Mouse (Mus musculus): ENCODE data around the gene Thap2. TPM values are rescaled to one million over a fixed set of nuclear protein-coding genes. Genes with fewer than 3 reads are reported as not detected.

Thap2 gene
- total RNA-seq (2015; ENCODE audit: low replicate concordance) (2.3 and 3.5 TPM in 2 replicates), total RNA-seq (2017; ENCODE audit: low replicate concordance) (2.2 and 3.1 TPM in 2 replicates)

DNA sequence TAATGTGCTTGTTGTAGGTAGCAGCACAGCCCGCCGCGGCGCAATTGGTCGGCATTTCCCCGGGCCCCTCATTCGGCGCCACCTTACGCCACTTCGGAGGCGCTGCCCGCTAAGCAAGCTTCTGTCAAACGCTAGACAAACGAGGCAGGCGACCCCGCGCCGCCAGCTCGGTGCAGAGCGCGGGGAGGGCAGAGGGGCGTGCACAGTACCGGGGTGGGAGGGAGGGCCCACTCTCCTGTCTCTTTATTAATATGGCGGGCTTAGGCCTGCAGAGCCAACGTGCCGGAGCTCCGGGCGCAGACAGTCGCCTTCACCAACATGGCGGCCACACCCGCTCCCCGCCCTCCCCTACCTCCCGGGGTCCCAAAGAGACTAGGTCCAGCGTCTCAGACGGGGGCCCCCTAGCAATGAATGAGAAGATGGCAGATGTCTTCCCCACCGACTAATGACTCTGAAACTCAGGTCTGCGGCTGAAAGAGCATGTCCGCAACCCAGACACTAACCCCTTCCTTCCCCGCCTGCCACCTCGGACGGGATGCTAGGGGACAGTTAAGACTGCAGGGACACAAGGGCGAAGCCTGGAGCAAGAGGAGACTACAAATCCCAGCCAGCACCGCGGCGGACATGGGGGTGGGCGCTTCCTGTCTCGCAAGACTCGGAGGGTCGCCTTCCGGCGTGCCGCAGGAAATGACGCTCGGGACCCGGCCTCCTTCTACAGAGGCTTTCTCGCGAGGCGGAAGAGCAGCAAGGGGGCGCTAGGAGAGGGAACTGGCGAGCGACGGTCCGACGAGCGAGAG, at the start of gene Thap2, which contains the start of gene Zfc3h1:
Thap2 (minus strand) TSS at position 223 of the 797 bp plus-strand sequence.
Zfc3h1 (plus strand) TSS at position 739 of the 797 bp plus-strand sequence.
- peak; percentile 94 for ATAC-seq (replicated peaks; ENCODE audit: low FRiP score, poor library complexity, severe bottlenecking)

DNA sequence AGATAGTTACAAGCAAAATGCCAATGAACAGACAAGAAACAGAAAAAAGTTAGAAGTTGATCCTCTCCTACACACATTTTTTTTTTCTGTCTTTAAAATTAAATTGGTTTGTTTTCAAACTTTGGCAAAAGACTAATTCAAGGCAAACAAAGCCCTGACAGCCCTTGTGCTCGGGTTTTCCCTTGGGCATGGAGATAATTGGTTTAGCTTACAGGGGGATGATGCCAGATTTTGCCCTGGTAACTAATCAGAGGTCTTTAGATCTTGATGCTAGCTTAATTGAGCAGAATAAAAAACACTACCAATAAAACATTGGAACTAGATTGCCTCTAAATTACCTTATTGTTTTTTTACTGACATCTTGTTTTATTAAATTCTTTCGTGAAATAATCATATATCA, 41.1 kb upstream of the Thap2 start:
- no peak for ATAC-seq (replicated peaks; ENCODE audit: low FRiP score, poor library complexity, severe bottlenecking)

DNA sequence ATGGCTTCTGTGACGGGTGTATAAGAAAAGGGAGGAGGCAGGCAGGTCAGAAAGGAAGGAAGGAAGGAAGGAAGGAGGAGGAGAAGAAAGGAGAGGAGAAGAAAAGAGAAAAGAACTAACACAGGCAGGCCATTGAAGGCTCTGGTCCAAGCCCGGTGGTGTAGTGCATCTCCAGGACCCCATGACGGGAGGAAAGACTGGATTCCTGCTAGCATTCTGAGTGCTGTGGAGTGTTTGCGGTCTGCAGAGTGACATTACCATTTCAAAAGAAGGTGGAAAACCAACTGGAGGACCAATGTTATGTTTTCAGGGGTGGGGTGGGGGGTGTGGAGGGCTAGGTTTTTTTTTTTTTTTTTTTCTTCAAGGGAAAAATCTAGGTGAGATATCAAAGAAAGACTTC, 37.7 kb upstream of the Thap2 start:
- ATAC-seq (replicated peaks; ENCODE audit: low FRiP score, poor library complexity, severe bottlenecking): no peak

DNA sequence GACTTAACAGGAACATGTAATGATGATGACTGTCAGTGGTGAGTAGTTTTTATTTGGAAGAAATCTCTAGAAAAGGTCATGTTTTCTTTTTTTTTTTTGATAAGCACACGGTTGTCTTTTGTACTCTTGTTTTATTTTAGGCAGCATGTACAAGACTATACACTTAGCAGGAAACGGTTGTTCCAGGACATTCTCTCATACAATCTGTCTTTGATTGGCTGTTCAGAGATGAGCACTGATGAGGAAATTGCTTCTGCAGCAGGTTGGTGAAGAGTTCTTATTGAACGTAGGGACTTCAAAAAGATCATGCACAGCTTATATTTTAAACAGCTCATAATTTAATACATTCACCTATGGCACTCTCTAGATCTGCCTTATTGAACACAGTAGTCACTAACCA, 29.8 kb upstream of the Thap2 start:
- no peak for ATAC-seq (replicated peaks; ENCODE audit: low FRiP score, poor library complexity, severe bottlenecking)

DNA sequence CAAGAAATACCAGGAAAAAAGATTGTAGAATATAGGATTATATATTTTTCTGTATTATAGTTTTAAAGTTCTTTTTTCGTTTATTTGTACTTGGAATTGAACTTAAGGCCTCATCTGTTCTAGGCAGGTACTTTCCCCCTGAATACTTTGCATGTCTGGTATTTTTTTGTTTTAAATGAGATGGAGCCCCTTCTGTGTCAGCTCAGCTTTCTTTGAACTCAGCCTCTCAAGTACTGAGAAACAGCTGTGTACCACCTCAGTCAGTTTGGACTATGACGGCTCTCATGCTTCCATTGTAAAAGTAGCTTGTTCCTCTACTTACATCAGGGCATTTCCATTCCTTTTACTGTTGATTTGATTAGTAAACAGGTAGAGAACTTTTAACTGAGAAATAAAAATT, 29.3 kb upstream of the Thap2 start:
- no peak for ATAC-seq (replicated peaks; ENCODE audit: low FRiP score, poor library complexity, severe bottlenecking)

DNA sequence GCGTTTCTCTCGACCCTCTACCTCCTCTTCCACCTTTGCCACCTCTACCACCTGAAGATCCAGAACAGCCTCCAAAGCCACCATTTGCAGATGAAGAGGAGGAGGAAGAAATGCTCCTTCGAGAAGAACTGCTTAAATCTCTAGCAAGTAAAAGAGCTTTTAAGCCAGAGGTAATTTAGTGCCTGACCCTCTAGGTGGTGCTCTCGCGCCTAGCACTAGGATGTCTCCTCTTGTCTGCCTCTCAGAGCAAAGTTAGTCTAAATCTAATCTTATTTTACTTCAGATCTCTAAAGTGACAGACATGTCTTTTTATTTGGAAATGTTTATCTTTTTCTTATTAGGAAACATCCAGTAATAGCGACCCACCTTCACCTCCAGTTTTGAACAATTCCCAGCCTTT, 22.1 kb upstream of the Thap2 start:
- ATAC-seq (replicated peaks; ENCODE audit: low FRiP score, poor library complexity, severe bottlenecking): peak; percentile 87

DNA sequence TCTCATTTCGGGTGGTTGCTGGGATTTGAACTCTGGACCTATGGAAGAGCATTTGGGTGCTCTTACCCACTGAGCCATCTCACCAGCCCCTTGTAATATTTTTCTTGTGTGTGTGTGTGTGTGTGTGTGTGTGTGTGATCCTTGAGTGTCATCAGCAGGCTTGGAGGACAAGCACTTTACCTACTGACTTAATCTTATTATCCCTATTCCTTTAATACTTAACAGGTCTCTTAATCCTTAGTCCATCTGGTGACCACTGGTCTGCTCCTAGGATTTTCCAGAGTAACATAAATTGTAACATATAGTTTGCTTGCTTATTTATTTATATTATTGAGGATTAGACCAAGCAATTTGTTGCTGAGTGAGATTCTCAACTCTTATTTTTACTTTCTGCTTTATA, 7.7 kb upstream of the Thap2 start:
- ATAC-seq (replicated peaks; ENCODE audit: low FRiP score, poor library complexity, severe bottlenecking): no peak

DNA sequence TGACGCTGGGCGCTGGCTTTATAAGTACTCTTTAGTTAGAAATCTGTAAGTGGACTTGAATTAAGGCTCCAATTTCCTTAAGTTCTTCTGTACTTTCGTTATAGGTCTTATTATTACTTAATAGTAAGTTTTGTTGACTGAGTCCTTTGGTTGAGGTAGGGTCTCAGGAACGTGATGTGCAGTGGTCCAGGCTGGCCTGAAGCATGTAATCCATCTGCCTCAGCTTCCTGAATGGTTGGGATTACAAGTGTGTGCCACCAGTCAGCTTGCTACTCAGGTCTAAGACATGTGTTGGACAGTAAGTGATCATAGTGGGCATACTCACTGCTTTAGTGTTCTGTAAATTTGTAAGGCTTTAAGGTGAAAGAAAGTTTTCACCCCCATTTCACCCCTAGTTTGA, 6.8 kb upstream of the Thap2 start:
- no peak for ATAC-seq (replicated peaks; ENCODE audit: low FRiP score, poor library complexity, severe bottlenecking)

DNA sequence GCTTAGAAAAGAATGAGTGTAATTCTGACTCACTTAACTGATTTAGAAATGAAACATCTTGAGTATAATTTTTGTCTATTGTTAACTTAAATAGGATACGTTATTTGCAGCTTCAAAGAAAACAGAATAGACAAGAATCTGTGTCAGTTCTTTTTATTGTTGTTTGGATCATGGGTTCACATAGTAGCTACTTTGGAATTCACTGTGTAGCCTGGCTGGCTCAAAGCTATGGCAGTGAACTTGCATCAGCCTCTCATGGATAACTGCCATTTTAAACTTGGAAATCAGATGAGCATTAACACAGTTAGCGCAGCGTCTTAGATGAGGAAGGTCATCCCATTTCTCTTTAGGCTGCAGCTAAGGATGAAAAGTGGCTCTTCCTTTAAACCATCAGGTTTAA, 3.6 kb upstream of the Thap2 start:
- ATAC-seq (replicated peaks; ENCODE audit: low FRiP score, poor library complexity, severe bottlenecking): no peak

DNA sequence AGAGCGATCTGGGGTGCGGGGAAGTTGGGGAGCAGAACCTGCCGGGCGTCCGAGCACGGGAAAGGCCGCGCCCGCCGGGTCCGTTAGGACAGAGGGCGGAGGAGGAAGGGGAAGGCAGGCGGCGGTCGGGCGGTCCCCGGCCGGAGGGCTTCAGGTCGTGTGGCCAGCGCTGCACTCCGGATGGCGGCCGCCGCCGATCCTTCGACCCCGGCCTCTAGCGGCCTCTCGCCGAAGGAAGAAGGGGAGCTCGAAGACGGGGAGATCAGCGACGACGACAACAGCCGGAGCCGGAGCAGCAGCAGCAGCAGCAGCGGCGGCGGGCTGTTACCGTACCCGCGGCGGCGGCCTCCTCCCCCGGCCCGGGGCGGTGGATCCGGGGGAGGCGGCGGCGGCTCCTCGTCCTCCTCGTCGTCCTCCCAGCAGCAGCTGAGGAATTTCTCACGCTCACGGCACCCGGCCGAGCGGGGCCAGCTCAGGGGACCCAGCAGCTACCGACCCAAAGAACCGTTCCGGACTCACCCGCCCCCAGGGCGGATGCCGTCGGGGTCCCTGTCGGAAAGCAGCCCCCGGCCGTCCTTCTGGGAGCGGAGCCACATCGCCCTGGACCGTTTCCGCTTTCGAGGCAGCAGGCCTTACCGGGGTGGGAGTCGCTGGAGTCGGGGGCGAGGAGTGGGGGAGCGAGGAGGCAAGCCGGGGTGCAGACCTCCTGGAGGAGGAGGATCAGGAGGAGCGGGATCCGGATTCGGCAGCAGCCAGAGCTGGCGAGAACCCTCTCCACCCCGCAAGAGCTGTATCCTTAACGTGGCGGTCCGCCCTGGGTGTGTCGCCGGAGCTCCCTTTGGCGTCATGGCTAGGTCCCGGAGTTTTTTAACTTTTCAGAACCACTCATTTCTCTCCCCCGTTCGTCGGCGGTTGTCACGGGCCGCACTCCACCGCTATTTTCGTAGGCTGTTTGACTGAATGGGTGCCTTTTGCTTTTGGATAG, 1.1 kb upstream of the Thap2 start:
- ATAC-seq (replicated peaks; ENCODE audit: low FRiP score, poor library complexity, severe bottlenecking): peak; percentile 75

DNA sequence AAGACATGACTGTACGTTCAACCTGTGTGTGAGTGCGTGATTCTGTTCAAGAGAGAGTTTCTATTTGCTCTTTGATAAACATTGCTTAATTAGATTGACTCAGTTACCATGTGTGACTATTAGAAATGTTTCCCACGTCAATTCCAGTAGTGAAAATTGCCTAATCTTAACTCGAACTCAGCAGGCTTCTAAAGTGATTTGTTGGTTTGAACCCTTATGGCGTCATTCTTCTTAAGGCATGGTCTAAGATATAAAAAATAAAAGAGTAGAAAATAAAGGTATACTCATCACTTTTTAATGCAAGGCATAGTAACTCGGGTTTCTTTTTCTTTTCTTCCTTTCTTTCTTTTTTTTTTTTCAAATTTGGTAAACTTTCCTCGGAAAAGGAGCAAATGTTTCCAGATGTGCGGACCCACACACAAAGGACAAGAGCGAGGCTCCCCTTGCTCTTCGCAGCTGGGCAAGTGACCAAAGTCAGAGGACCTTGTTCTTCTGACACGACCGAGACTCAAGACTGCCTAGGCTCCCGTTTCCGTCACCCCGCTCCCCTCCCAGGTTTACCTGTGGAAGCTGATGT, 511 bp downstream of the Thap2 start:
- no peak for ATAC-seq (replicated peaks; ENCODE audit: low FRiP score, poor library complexity, severe bottlenecking)

DNA sequence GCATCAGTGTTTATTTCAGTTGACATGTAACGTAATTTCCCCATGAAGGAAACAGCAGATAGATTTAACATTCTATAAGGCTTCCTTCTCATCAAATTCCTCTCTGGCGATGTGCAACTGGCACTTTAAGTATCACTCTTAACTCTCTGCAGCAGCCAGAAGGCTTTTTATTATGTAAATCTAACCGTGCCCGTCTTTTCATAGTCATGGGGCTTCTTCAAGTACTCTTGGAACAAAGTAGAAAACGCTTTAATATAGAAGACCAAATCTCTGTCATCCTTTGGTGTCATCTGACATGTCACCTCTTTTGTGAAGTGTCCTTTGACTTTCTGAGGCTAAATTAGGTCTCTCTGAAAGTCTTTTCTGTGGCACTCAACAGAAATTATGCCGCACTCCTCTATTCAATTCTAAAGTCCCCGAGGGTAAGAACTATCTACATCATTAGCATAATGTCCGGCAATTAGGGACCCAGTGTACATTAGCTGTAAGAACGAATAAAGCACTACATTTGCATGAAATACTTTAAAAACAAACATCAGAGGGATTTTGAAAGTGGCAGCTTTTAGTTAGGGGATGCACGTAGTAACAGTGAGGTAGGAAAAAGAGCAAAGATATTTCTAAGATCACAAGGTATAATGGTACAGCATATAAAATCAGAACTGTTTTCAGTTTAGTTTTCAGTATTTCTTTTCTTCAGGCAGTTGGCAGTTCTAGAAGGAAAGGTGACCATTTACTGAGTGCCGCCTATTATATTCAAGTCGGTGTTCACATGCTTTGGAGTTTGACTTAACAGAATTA, 1.2 kb downstream of the Thap2 start:
- no peak for ATAC-seq (replicated peaks; ENCODE audit: low FRiP score, poor library complexity, severe bottlenecking)

DNA sequence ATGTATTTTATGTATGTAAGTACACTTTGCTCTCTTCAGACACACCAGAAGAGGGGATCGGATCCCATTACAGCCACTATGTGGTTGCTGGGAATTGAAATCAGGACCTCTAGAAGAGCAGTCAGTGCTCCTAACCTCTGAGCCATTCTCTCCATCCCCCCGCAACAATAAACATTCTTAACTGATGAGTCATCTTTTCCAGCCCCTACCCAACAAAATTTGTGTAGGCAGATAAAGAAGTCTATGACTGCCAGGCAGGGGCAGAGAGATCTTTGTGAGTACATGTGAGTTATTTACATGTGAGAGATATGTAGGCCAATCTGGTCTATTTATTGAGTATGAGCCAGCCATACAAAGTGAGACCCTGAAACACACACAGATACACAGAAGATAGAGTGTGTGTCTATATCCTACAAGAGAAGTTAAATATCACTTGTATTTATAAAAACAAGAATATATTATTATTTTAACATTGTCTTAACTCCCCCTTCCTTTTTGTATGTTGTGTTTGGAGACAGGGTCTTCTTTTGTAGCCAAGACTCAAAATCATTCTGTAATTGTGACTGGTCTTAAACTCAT, 2.6 kb downstream of the Thap2 start:
- no peak for ATAC-seq (replicated peaks; ENCODE audit: low FRiP score, poor library complexity, severe bottlenecking)

DNA sequence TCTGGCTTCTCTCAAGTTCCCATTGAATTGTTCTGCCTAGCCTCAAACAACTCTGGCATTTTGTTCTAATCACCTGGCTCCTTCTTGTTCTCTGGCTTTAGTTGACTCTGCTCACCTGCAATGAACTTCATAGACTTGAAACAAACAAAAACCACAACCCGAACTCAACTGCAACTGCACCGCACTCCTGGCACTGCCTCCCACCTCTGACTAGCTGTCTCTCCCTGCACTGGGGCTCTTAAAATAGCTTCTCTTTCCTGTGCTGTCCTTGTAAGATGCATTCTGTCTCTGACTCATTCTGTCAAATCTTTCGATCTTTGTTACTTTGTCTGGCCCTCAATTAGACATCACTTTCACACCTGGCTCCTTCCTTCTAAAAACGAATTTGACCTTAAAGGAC, 21.1 kb downstream of the Thap2 start:
- 0 out of 2 replicates have a peak, but pooled peaks have one; percentile 7 for ATAC-seq (replicated peaks; ENCODE audit: low FRiP score, poor library complexity, severe bottlenecking)

DNA sequence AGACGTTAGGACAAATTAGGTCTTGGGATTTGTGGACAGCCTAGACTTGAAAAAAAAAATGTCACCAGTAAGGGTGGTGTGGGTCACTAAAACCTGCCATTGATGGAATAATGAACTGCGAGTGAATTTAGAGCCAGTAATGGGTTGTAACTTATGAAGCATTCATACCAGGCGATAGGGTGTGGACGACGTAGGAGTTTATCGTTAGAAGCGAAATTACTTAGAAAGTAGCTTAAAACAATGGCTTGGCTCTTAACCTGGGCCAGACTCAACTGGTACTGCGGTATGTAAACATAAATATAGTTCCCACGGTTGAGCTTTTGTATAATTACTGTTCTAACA, 21.6 kb downstream of the Thap2 start:
- peak; percentile 65 for ATAC-seq (replicated peaks; ENCODE audit: low FRiP score, poor library complexity, severe bottlenecking)

DNA sequence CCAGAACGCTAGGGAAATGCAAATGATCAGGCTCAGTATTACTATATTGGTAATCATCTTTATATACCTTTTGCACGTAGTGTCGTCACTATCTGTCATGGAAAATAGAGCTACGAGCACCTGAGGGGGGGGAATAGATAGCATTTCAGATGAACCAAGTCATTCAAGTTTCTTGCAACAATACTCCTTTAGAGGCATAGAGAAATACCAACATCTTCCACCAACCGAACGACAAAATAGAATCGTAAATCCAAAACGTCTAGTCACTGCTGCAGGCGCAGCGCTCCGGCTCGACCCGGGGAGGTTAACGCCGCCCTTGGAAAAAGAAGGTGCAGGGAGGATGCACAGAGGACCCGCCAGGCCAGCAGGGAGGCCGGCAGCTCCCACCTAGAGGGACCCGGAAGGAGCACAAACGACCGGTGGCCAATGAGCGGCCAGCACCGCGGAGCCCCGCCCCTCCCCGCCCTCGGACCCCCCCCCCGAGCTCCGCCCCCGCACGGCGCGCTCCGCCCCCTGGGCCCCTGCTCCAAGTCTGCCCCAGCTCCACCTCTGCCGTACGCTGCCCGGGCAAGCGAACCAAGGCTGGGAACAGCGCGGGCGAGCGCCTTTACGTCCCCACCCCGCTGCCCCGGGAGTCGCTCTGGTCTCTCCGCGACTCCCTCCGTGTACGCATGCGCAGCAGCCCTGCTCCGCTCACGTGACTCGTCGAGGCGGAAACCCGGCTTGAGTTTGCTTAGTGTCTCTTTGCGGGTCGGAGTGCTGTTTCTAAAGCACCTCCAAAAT, 22.2 kb downstream of the Thap2 start, which contains the start of gene Tmem19:
Tmem19 (minus strand) TSS at position 662 of the 783 bp plus-strand sequence.
- ATAC-seq (replicated peaks; ENCODE audit: low FRiP score, poor library complexity, severe bottlenecking): peak; percentile 91

DNA sequence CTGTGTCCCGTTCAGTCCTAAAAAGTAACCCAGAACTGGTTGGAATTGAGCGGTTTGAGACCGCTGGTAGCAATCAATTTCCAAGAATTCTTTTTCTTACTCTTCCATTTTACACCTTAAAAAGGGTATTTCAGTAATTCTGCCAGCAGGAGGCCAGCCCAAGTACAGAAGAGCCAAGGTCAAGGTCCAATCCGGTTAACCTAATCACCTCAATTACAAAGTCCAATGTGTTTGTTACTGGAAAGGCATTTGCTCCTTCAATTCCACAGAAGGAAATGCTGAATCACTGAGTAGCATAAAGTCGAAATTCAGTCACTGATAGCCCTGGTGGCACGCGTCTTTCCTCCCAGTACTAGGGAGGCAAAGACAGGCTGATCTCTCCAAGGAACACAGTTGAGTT, 25.2 kb downstream of the Thap2 start:
- no peak for ATAC-seq (replicated peaks; ENCODE audit: low FRiP score, poor library complexity, severe bottlenecking)

DNA sequence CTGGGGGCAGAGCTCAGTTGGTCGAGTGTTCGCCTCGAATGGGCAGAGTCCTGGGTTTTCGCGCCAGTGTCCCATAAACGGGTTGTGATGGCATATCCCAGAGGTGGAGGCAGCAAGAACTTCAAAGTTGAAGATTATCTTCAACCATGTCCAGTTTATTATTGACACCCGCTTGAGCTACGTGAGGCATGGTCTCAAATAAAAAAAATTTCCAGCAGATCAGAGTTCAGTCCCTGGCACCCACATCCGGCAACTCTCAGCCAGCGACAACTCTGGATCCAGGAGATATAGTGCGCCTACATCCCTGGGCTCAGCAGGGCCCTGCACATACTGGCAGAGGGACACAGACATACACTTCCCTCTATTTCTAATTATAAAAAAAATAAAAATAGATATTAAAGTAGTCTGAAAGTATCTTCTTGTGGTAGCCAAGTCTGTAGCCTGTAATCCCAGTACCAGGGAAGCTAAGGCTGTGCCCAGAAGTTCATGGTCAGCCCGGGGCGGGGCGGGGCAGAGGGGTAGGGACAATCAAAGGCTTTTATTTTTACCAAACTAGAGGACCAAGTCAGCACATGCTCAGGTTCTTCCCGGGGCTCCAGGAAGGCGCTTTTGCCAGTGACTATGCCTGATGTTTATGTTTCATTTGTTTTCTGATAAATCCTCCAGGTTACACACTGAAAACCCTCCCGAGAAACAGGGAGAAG, 25.9 kb downstream of the Thap2 start:
- ATAC-seq (replicated peaks; ENCODE audit: low FRiP score, poor library complexity, severe bottlenecking): no peak

All from erythroblast, adult 5-6 weeks (primary cell).